Mouse (Mus musculus) skeletal muscle tissue, adult 2 months (tissue): Measurements from ENCODE around the gene Lhfpl1.
"Not testable (repeated sequence)": the region's sequence is repeated elsewhere in the genome, so short reads cannot be mapped to it uniquely, and the experiment has no call there.

Source experiments
- DNase-seq: peaks from one replicate; pipeline ENCODE4 v3.0.0-alpha.2; 2012; ENCODE audit warnings: low read depth, low spot score

The Lhfpl1 gene

DNA sequence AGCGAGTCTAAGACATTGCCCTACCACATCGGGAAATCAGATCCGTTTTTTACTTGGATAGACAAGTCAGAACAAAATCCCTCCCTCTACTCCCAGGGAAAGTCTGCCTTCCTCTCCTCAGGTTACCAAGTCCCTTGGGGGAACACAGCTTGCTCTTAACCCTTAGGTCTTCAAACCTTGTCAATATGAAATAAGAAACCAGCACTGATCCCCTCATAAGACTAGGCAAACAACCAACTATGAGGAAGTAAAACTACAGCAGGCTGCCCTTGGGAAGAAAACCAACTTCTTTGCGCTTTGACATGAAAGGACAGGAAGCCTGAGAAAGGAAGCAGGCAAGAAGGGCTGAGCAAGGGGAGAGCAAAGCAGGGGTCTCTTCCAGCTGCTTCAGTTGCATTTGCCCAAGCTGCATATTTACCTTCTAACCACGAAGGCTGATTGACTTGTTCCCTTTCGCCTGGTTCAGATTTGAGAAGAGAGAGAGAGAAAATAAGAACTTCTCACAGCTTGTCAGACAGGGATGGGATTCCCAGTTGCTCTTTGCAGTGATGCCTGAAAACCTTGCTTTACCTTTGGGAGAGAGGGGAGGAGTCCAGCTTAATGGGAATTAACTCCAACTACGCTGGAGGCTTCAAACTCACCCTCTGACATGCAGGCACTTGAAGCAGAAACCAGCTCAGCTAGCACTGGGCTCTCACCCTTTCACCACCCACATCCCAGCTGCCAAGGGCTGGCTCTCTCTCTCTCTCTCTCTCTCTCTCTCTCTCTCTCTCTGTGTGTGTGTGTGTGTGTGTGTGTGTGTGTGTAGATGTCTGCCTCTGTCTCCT, at the start of gene Lhfpl1:
Gene Lhfpl1 (minus strand): TSS at position 713 of the 827 bp plus-strand sequence.
- DNase-seq: peak; percentile 0

DNA sequence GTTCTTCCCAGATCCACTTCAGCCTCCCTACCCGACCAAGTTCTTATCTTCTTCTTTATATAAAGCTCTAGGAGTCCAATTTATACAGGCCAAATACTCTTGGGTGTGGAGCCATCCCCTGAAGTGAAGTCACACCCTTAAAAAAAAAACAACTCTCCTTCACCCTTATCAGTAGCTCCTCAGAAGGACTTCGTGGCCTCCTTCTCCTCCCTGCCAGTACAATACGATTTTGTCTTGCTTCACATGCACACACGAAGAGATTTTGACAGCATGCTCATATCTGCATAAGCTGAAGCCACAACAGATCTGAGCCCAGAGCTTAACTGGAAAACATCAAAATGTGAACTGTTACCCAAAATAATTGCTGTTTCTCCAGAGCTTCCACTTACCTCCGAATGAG, 22.9 kb upstream of the Lhfpl1 start:
- no peak for DNase-seq

DNA sequence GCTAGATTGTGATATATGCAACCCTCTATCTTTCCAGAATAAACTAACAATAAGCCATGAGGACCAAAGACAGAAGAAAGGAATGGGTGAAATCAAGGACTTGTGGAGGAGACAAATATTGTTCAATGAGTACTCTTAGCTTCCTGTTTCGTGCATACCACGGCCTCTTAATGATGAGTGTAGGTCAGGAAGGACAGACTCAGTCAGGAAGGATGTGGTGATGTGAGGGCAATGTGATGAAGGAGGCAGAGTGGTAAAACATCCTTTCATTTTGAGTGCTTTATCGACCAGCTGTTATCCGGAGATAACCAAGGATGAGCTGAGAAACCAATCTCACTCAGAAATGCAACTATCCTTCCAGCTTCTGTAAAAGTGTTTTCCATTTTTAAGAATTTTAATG, 13.6 kb upstream of the Lhfpl1 start:
- DNase-seq: no peak

DNA sequence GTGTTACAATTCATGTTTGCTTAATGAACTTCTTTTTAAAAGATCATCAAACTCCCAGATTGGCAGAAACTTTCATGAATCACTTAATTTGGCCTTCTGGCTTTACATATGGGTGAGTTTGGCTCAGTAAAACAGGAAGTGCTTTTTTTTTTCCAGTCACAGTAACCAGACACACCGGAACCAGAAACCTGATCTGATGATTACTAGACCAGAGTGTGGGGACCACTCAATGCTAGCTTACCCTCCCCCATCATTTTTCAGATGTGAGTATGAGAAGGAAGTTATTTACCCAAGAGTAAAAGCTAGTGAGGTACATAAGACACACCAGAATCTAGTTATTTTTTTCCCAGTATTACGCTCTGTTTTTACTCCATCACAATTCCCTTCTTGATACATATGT, 6.5 kb downstream of the Lhfpl1 start:
- no peak for DNase-seq

DNA sequence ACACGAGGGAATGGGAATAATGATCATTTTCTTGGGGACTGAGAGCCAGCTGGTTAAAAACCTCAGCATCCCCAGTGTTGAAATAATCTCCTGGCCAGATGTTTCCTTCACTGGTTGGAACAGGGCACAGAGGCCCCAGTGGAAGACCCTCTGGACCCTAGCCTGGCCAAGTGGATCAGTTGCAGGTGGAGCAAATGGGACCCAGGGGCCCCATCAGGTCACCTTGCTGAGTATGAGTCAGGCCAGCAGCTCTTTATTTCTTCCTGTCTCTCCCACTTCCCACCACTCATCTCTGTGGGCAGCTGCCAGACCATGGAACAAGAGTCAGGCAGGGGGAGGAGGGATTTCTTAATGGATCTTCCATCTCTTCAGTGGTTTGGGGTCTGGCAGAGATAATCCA, 12.7 kb downstream of the Lhfpl1 start:
- no peak for DNase-seq

DNA sequence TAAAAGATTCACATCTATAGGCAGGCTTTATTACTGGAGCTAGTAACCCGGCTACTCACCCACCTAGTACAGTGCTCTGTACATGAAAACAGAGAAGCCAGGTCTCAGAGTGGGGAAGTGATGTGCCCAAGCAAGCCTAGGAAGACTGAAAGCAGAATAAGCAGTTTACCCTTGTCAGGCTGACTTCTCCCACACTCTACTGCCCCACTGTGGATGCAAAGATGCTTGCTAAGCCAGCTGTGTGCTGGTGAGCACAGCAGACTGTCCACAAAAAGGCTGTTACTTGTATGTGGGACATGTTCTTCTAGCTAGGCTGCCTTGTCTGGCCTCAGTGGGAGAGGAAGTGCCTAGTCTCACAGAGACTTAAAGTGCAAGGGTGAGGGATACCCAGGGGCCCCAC, 40.3 kb downstream of the Lhfpl1 start:
- no peak for DNase-seq

DNA sequence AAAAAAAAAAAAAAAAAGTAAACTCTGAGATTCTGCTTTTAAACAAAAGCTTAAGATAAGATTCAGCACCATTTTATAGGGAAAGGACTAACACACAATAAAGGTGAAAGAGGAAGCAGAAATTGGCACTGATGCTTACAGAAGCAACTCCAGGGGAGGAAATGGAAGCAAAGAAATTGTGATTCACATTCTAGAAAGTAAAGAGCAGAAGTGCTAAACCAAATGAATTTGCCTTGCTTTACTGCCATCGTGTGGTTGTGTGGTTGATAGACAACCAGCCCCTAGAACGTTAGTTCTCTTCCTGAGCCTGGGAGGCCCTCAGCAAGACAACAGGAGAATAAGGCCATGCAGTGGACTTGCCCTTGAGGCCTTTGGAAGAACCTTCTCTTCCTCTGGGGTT, 41.7 kb downstream of the Lhfpl1 start:
- peak; percentile 7 for DNase-seq

DNA sequence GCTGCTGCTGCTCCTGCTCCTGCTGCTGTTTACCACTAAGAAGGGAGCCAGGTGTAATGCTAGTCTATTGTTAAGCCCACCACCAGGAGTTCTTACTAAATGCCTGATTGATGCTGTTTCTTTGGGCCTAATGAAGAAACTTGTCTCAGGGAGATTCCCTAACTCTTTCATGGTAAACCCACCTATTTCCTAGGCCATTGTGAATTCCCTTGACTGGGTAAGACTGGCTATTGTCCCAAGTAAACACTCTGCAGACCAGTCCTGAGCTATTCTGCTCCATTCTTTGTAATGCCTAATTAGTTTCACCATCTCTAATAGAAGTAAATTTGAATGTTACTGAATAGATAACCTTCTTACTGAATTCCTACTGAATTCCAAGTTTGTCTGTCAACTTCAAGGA, 48.7 kb downstream of the Lhfpl1 start:
- DNase-seq: not testable (repeated sequence)

DNA sequence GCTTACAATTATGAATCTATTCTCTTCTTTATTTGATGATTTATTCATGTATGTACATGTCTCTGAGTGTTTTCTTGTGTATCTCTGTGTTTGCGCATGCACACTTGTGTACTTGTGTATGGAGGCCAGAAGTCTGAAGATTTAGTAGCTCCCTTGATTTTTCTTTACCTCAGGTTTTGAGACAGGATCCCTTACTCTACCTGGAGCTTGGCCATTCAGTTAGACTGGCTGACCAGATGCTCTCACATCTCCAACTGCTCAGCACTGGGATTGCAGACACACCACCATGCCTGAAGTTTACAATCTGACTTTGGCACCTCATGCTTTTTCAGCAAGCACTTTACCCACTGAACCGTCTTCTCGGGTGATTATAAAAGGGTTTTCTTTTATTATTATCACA, 76.7 kb downstream of the Lhfpl1 start:
- DNase-seq: no peak

DNA sequence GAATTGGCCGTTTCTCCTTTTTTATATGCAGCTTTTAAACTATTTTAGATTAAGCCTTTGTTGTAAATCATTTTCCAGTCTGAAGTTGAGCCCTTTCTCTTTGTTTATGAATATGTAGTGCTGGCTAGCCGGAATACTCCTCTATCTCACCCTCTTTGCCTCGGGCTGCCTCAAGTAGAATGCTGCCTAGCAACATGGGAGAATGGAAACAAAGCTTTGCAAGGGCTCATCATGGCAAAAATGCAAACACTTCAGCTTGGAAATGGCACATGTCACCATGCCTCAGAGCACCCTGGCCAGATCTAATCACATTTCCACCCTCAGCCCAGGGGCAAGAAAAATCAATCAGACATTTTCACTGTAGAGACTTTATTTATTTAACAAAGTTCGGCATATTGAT, 77.1 kb downstream of the Lhfpl1 start:
- DNase-seq: no peak

DNA sequence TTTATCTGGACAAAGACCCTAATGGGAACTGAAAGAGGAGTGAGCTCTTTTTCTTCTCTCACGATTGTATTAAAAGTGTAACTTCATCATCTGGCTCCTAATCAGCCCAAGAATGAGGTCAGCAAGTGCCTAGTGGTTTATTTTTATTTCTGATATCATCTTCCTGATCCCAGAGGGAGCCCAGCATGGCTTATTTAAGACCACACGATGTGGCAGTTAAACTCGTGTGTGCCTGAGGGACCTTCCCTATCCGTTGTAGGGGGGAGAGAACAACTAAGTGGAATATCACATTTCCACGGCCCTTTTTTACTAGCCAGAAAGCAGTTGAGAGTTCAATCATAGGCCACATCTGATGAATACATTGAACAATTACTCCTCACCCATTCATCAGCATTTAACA, 87.1 kb downstream of the Lhfpl1 start:
- DNase-seq: peak; percentile 57
